Mouse (Mus musculus) limb, embryonic 15.5 days (tissue): ENCODE results near the gene Heatr4. TPM values are rescaled to one million over a fixed set of nuclear protein-coding genes. Genes with fewer than 3 reads are reported as not detected.
A peak's percentile ranks its signal among the peaks of the same experiment; 100 is the strongest.
"Not testable (repeated sequence)": the region's sequence is repeated elsewhere in the genome, so short reads cannot be mapped to it uniquely, and the experiment has no call there.

ENCODE experiments used
- ATAC-seq: fragments of 200-750 bp; cut with Nextera tagmentation; 2 replicates; pipeline ENCODE4 v1.8.0; 2017; ENCODE audit warnings: low read depth, moderate TSS enrichment; ENCODE audit not compliant: insufficient number of reproducible peaks, low FRiP score, low TSS enrichment
- H3K27ac ChIP-seq: fragments of 300-500 bp; sonication (generic); 2 replicates; pipeline ENCODE4 v1.5.1; 2015; ENCODE audit warnings: moderate library complexity, mild to moderate bottlenecking, inconsistent platforms
- H3K27me3 ChIP-seq: fragments of 300-500 bp; sonication (generic); 2 replicates; pipeline ENCODE4 v1.6.1; 2015; ENCODE audit warnings: inconsistent platforms
- H3K36me3 ChIP-seq: fragments of 300-500 bp; sonication (generic); 2 replicates; pipeline ENCODE4 v1.6.1; 2015; ENCODE audit warnings: inconsistent platforms
- H3K4me1 ChIP-seq: fragments of 300-500 bp; sonication (generic); 2 replicates; pipeline ENCODE4 v1.6.1; 2015; ENCODE audit warnings: inconsistent platforms
- H3K4me2 ChIP-seq: fragments of 300-500 bp; sonication (generic); 2 replicates; pipeline ENCODE4 v1.6.1; 2015; ENCODE audit warnings: mild to moderate bottlenecking, inconsistent platforms
- H3K4me3 ChIP-seq: fragments of 300-500 bp; sonication (generic); 2 replicates; pipeline ENCODE4 v1.5.1; 2015; ENCODE audit warnings: mild to moderate bottlenecking, inconsistent platforms
- H3K9ac ChIP-seq: fragments of 300-500 bp; sonication (generic); 2 replicates; pipeline ENCODE4 v1.6.1; 2015; ENCODE audit warnings: inconsistent platforms
- H3K9me3 ChIP-seq: fragments of 300-500 bp; sonication (generic); 2 replicates; pipeline ENCODE4 v1.6.1; 2016; ENCODE audit warnings: inconsistent platforms
- WGBS: fragments of 180-500 bp; shearing (Covaris S2); methylation state at CpG from one replicate; pipeline ENCODE4 v1.1.7; 2015; 5-methylcytosine and 5-hydroxymethylcytosine counted together
- polyA plus RNA-seq: library from polyadenylated mRNA; unstranded; fragments of >200 nt; fragmentation: Nextera tagmentation; extraction: Ambion mirVana; gene quantifications from 2 replicates; pipeline ENCODE4 v1.2.1, GENCODE M21; 2015

Heatr4 gene
- polyA plus RNA-seq, 1 experiment from 2014 or later: not detected

DNA sequence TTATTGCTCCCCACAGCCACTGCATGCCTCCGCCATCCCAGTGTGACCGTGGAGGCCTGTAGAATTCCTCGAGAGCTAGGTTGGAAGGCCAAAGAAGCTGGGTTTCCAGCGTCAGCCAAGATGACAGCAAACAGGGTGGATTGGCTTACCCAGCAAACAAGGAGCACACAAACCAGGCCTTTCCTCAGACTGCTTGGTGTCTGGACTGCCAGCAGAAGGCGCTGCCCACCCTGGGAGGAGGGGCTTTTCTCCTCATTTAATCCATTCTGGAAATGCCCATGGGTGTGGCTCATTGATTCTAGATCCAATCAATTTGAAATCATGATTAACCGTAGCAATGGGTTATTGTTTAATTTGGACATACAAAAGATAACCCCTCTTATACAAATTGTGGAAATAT, 28.5 kb upstream of the Heatr4 start:
- ATAC-seq: no peak

DNA sequence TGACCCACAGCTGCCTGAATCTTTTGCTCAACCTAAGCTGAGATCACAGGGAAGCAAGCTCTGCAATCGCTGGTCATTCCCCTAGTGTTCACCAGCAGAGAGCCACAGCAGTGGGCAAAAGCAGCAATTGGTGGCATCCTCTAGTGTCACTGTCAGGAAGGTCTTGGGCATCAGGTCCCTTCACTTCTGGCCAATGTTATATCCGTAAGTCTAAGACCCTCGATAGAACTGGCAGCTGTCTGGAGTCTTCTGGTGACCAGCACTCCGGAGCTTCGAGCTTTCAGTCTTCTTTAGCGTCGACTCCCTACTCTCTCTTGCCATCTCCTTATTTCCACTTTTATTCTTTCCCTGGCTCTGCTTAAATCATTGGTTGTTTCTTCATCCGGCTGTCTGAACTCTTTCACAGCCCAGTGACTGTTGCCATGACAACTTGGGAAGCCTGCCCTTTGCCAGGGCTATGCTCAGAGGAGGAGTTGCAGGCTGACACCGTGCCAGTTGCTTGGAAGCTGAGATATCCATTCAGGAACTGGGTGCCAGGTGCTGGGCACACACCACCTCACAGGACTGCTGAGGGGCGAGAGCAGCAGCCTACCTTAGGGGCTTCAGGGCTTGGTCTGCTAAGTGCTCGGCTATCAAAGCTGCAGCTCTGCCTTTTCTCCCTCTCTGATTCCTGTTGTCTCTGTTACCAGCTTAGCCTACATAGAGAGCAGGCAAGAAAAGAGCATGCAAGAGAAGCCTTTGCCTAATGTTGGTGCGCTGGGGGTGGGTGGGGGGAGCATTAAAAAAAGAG, 26.8 kb upstream of the Heatr4 start:
- peaks cover 7% of the 10 kb centered on the region; the same call in 1 of the 2 replicates for H3K36me3 ChIP-seq
- 0 out of 2 replicates have a peak overlapping the region, but pooled peaks have one; percentile 15 for H3K4me2 ChIP-seq
- H3K4me3 ChIP-seq: no peak overlapping the region

More for the DNA sequence above, 28.5 kb upstream of the Heatr4 start:
- no peaks in the 10 kb centered on the region for H3K9me3 ChIP-seq
- H3K4me1 ChIP-seq: peaks cover 16% of the 10 kb centered on the region
- no peak overlapping the region for H3K4me3 ChIP-seq
- no peak overlapping the region for H3K4me2 ChIP-seq
- WGBS: 73% methylated on average over 6 of the region's 6 CpGs
- H3K27me3 ChIP-seq: no peaks in the 10 kb centered on the region
- no peak overlapping the region for H3K27ac ChIP-seq
- H3K9ac ChIP-seq: no peak overlapping the region
- H3K36me3 ChIP-seq: peaks cover 7% of the 10 kb centered on the region; the same call in 1 of the 2 replicates

DNA sequence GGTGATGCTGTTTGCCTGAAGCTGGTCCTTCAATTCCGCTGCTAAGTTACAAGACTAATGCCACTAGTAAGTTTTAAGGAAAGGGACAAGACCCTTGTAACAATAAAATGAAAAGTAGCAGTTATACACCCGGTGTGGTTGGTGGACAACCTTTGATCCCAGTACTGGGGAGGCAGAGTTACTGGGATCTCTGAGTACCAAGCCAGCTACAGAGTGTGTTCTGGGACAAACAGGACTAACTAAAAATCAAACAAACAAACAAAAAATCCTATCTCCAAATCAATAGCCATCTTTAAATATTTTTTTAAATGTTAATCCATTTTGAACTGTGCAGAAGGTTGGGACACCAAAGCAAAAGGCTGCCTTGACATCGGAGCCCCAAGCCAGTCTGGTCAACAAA, 25.5 kb upstream of the Heatr4 start:
- Histone ChIP-seq H3K27ac (no peak overlapping the region), H3K36me3 (peaks cover 3% of the 10 kb centered on the region; the same call in 1 of the 2 replicates), H3K4me2 (peak overlapping the region; percentile 52), H3K27me3 (no peaks in the 10 kb centered on the region), H3K9ac (no peak overlapping the region), H3K4me3 (peak overlapping the region; percentile 52), H3K9me3 (no peaks in the 10 kb centered on the region), H3K4me1 (peaks cover 16% of the 10 kb centered on the region)
- WGBS: 71% methylated on average over 3 of the region's 3 CpGs
- no peak for ATAC-seq

More for the DNA sequence above, 26.8 kb upstream of the Heatr4 start:
- Histone ChIP-seq H3K27me3 (no peaks in the 10 kb centered on the region), H3K9ac (no peak overlapping the region), H3K4me1 (peaks cover 16% of the 10 kb centered on the region), H3K9me3 (no peaks in the 10 kb centered on the region), H3K27ac (no peak overlapping the region)
- WGBS: 54% methylated on average over 12 of the region's 12 CpGs
- no peak for ATAC-seq

DNA sequence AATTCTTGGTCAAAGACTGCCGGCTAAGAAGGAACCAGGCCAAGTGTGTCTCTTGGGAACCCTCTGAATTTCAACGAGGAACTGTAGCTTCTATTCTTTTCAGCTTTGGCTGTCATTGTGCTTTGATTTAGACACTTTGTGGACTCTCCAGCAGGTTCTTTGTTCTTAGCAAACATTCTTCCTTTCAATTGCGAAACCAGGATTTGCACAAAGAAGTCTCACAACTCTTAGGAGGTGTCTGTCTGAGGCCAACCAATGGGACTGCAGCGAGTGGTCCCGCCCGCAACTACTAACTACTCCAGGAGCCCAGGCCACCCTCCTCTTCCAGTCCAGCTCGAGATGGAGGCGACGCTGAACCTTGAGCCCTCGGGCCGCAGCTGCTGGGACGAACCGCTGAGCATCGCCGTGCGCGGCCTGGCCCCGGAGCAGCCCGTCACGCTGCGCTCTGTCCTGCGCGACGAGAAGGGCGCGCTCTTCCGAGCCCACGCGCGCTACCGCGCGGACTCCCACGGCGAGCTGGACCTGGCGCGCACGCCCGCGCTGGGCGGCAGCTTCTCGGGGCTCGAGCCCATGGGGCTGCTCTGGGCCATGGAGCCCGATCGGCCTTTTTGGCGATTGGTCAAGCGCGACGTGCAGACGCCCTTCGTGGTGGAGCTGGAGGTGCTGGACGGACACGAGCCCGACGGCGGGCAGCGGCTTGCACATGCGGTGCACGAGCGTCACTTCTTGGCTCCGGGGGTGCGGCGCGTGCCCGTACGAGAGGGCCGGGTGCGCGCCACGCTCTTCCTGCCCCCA, 24.7 kb upstream of the Heatr4 start, which contains the start of gene Acot1:
Acot1 (plus strand) TSS at position 320 of the 795 bp plus-strand sequence.
- H3K4me1 ChIP-seq: peaks cover 16% of the 10 kb centered on the region
- ATAC-seq: peak; percentile 89
- peak within 1 kb of the TSS; percentile 75 for H3K27ac ChIP-seq
- not testable (repeated sequence) for H3K27me3 ChIP-seq, H3K9me3 ChIP-seq, H3K36me3 ChIP-seq
- H3K4me3 ChIP-seq: peak within 1 kb of the TSS; percentile 52
- peak within 1 kb of the TSS; percentile 40 for H3K9ac ChIP-seq
- peak within 1 kb of the TSS; percentile 52 for H3K4me2 ChIP-seq
- WGBS: 1% methylated on average over 63 of the region's 70 CpGs

DNA sequence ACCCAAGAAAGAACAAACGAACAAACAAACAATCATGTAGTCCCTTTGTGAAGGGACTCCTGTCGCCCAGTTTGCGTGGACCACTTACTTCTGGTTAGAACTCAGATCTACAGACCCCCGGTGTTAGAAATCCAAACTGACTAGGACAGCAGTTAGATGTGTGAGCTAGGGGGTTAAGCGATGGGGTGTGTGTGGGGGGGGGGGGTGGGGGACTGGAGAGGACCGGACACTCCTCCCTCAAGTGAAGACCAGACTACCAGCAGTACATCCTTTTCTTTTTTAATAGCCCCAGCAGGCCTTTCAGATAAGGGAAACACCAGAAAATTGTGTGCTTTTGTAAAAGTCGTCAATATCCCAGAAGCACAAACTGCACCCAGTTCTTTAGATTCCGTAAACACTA, 24.1 kb upstream of the Heatr4 start:
- no peak for ATAC-seq
- WGBS: 62% methylated on average over 8 of the region's 8 CpGs
- Histone ChIP-seq H3K27ac (peak overlapping the region; percentile 75), H3K4me3 (peak overlapping the region; percentile 52), H3K4me1 (peaks cover 16% of the 10 kb centered on the region), H3K27me3 (no peaks in the 10 kb centered on the region), H3K36me3 (0 out of 2 replicates have a peak, but pooled peaks cover 2% of the 10 kb centered on the region), H3K4me2 (peak overlapping the region; percentile 52), H3K9me3 (no peaks in the 10 kb centered on the region), H3K9ac (no peak overlapping the region)

DNA sequence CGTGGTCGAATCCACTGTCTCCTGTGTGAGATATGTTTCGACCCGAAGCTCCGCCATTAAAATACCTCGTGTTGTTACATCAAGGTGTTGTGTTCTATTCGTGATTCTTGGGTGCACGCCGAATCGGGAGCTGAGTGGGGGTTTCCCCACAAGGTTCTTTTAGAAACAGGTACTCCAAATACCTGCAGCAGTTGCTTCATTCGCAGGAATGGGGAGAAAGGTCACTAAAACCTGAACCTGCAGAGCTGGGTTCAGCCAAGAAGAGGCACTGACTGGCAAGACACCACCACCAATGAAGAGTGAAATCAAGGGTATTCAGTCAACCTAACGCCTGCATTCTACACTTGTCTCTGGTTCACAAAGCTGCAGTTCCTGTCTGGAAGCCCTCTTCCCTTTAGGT, 23.6 kb upstream of the Heatr4 start:
- H3K4me2 ChIP-seq: no peak overlapping the region
- no peak overlapping the region; the same call in 1 of the 2 replicates for H3K27ac ChIP-seq
- 86% methylated on average over 12 of the region's 12 CpGs for WGBS

DNA sequence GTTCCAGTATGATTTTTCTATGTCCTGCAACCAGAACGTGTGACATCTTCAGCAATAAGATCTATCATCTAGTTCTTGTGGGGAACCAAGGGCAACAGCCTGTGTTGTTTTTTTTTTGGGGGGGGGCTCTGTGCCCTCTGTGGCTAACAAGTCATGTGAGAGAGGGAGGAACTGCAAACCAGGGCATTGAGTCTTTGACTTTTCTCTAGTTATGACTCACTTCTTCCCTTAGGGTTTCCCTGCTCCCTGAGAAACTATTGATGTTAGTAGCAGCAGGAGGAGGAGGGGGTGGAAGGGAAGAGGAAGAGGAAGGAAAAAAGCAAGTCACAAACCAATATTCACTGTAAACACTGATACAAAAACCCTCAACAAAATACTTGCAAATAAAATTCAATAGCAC, 19.2 kb upstream of the Heatr4 start:
- WGBS: 70% methylated on average over 1 of the region's 1 CpGs
- ATAC-seq: no peak
- Histone ChIP-seq H3K9me3 (no peaks in the 10 kb centered on the region), H3K27me3 (no peaks in the 10 kb centered on the region), H3K36me3 (no peaks in the 10 kb centered on the region), H3K4me1 (peaks cover 9% of the 10 kb centered on the region; the same call in 1 of the 2 replicates), H3K4me3 (no peak overlapping the region), H3K9ac (no peak overlapping the region), H3K4me2 (no peak overlapping the region), H3K27ac (no peak overlapping the region)

More for the DNA sequence above, 23.6 kb upstream of the Heatr4 start:
- Histone ChIP-seq H3K9ac (no peak overlapping the region), H3K27me3 (no peaks in the 10 kb centered on the region), H3K9me3 (no peaks in the 10 kb centered on the region), H3K36me3 (no peaks in the 10 kb centered on the region), H3K4me1 (peaks cover 16% of the 10 kb centered on the region), H3K4me3 (no peak overlapping the region)
- ATAC-seq: no peak

DNA sequence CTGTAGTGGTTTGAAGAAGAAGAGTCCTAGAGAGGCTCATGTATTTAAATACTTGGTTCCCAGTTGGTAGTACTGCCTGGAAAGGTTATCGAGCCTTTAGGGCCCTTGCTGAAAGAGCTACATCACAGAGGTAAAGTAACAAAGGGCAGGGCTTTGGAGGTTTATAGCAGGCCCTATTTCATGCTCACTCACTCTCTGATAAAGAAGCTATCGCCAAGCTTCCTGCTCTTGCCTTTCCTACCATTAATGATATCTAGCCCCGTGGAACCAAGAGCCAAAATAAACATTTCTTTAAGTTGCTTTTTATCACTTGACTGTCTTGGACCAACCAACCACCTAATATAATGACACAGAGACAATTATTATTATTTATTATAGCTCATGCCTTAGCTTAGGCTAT, 15.8 kb upstream of the Heatr4 start:
- no peak for ATAC-seq
- Histone ChIP-seq H3K9me3 (no peaks in the 10 kb centered on the region), H3K27ac (no peak overlapping the region), H3K4me2 (no peak overlapping the region), H3K4me3 (no peak overlapping the region), H3K9ac (no peak overlapping the region), H3K27me3 (no peaks in the 10 kb centered on the region), H3K36me3 (no peaks in the 10 kb centered on the region), H3K4me1 (0 out of 2 replicates have a peak, but pooled peaks cover 4% of the 10 kb centered on the region)
- WGBS: 69% methylated on average over 3 of the region's 3 CpGs

DNA sequence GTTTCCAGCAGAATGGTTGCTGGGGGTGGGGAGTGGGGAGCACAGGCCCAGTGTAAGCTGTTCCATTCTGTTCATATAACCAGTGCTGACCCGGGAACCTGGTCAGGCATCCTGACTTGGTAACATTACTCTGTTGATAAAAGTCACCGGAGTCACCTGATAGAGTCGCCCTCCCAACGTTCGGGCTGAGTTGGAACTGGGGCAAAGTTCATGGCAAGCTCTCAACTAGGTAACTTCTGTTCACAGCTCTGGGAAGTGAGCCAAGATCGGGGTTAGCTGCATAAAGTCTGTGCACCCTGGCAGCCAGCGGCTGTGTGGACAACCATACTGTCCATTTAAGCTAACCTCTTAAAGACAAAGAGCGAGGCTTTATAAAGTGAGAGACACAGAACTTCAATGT, 14.6 kb upstream of the Heatr4 start:
- WGBS: 49% methylated on average over 8 of the region's 8 CpGs
- ATAC-seq: not testable (repeated sequence)

DNA sequence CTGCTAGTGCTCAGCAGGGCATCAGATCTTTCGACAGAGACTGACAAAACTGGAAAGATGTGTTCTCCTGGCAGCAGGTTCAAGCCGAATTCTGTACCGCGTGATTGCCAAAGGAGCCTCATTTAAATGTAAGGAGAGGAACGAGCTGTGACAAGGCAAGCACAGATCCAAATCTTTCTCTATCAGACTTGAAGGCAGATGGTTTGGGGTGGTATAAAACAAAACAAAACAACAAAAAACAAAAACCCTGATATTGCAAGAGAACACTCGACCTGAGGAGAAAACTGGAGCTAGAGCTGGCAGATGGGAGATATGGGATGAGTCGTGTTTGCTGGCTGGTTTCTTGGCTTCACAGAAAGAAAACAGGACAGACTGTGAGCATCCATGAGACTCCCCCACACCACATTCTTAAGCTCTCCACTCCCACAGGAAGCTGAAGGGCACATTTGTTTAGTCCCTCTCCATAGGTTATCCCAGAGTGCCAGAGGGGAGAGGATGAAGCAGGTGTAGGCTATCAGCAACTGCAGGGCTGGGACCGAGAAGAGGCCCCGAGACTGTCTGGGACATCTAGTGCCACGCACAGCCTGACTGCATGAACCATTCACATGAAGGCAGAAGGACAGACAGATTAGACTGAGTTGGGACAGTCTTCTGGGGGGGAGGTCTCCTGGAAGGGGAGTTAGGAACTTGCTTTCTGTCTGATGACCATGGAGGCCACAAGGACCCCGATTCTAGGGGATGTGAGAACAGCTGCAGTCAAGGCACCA, 13.9 kb upstream of the Heatr4 start:
- Histone ChIP-seq H3K4me2 (no peak overlapping the region), H3K4me3 (no peak overlapping the region), H3K27me3 (no peaks in the 10 kb centered on the region), H3K9me3 (no peaks in the 10 kb centered on the region), H3K36me3 (no peaks in the 10 kb centered on the region), H3K4me1 (0 out of 2 replicates have a peak, but pooled peaks cover 4% of the 10 kb centered on the region), H3K27ac (peak overlapping the region; percentile 69), H3K9ac (no peak overlapping the region)
- ATAC-seq: no peak
- WGBS: 63% methylated on average over 11 of the region's 11 CpGs

More for the DNA sequence above, 14.6 kb upstream of the Heatr4 start:
- H3K27ac ChIP-seq, H3K4me2 ChIP-seq, H3K9ac ChIP-seq, H3K4me3 ChIP-seq, H3K4me1 ChIP-seq, H3K9me3 ChIP-seq, H3K27me3 ChIP-seq, H3K36me3 ChIP-seq: not testable (repeated sequence)

DNA sequence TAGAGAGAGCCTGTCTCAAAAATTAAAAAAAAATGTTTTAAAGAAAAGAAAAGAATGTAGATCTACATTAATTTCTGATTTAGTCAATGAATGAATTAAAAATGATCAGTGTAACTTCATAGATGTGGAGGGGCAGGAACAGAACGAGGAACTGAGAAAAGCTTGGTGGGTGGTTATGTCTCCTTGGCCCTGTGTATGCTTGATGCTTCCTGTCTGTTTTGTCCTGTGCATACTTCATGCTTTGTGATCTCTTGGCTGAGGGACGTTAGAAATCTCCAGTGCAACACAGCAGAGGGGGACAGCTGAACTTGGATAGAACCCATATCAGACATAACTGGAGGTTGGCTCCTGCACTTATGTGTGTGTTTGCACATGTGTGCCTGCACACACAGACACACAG, 12.6 kb upstream of the Heatr4 start:
- 0 out of 2 replicates have a peak, but pooled peaks cover 4% of the 10 kb centered on the region for H3K36me3 ChIP-seq
- no peak overlapping the region for H3K27ac ChIP-seq
- H3K4me3 ChIP-seq: no peak overlapping the region
- H3K9me3 ChIP-seq: no peaks in the 10 kb centered on the region
- no peak for ATAC-seq
- no peaks in the 10 kb centered on the region for H3K27me3 ChIP-seq
- no peak overlapping the region for H3K4me2 ChIP-seq
- H3K4me1 ChIP-seq: 0 out of 2 replicates have a peak, but pooled peaks cover 4% of the 10 kb centered on the region
- WGBS: 62% methylated on average over 2 of the region's 2 CpGs
- no peak overlapping the region for H3K9ac ChIP-seq
